Mouse (Mus musculus): ENCODE data around the gene Lmo7. TPM values are rescaled to one million over a fixed set of nuclear protein-coding genes. Genes with fewer than 3 reads are reported as not detected.

Gene Lmo7
- polyA plus RNA-seq, 1 experiment = 0.79 TPM

DNA sequence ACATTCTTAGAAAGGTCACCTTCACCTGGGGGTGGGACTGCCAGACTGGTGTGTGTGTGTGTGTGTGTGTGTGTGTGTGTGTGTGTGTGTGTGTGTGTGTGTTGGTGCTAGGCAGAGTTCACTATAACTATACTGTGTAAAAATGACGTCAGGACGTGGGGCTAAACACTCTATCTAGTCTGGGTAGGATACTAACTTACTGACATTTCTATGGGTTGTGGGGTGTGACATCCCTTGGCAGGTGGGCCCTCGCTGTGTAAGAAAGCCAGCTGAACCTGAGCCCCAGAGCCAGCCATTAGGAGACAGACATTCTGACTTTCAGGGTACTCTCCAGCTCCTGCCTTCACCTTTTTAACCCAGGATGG is 47.4 kb downstream of the Lmo7 start:
- 93% methylated on average over 3 of the region's 3 CpGs for WGBS
- TF ChIP-seq POLR2A (IDR thresholded peaks at IDR 0.05; ENCODE audit: low read depth, low read length) (no peak), CTCF (IDR thresholded peaks at IDR 0.05; ENCODE audit: extremely low read depth, insufficient read depth, insufficient read length, insufficient replicate concordance) (no peak)
- Histone ChIP-seq H3K27me3 (ENCODE audit: control insufficient read depth, insufficient read depth, low read length) (no peaks in the 10 kb centered on the region), H3K27ac (ENCODE audit: insufficient read depth, low read length) (no peak overlapping the region), H3K36me3 (ENCODE audit: control insufficient read depth, insufficient read depth, low read length) (no peaks in the 10 kb centered on the region), H3K4me1 (ENCODE audit: control insufficient read depth, insufficient read depth, insufficient read length) (no peaks in the 10 kb centered on the region), H3K4me3 (ENCODE audit: extremely low read depth, insufficient read depth, insufficient read length) (no peak overlapping the region)
- DNase-seq (ENCODE audit: low read depth in 1 of 2, low spot score in 2 of 2) = no peak

DNA sequence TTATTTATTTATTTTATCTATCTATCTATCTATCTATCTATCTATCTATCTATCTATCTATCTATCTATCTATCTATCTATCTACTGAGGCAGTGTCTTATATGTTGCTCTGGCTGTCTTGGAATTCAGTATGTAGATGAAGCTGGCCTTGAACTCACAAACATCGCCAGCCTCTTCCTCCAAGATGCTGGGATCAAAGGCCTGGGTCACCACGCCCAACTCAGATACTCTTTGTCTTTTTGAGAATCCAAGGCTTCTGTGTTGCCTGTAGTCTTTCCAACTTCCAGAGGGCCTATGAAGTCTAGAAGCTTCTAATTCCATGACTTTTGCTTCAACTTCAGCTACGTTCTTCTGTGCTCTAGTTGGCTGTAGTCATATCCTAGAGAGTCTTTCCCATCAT is 48.7 kb downstream of the Lmo7 start:
- H3K27me3 ChIP-seq (ENCODE audit: control insufficient read depth, insufficient read depth, low read length) = no peaks in the 10 kb centered on the region
- 89% methylated on average over 3 of the region's 3 CpGs for WGBS
- no peaks in the 10 kb centered on the region for H3K4me1 ChIP-seq (ENCODE audit: control insufficient read depth, insufficient read depth, insufficient read length)
- H3K4me3 ChIP-seq (ENCODE audit: extremely low read depth, insufficient read depth, insufficient read length) = no peak overlapping the region
- no peak overlapping the region for H3K27ac ChIP-seq (ENCODE audit: insufficient read depth, low read length)
- TF ChIP-seq CTCF (IDR thresholded peaks at IDR 0.05; ENCODE audit: extremely low read depth, insufficient read depth, insufficient read length, insufficient replicate concordance) = no peak
- no peak for TF ChIP-seq POLR2A (IDR thresholded peaks at IDR 0.05; ENCODE audit: low read depth, low read length)
- no peak for DNase-seq (ENCODE audit: low read depth in 1 of 2, low spot score in 2 of 2)
- no peaks in the 10 kb centered on the region for H3K36me3 ChIP-seq (ENCODE audit: control insufficient read depth, insufficient read depth, low read length)

GRCm38 (mm10) chr14:101780016-101780415 is 50.3 kb downstream of the Lmo7 start:
- Histone ChIP-seq H3K4me3 (ENCODE audit: extremely low read depth, insufficient read depth, insufficient read length) (no peak overlapping the region), H3K4me1 (ENCODE audit: control insufficient read depth, insufficient read depth, insufficient read length) (no peaks in the 10 kb centered on the region), H3K36me3 (ENCODE audit: control insufficient read depth, insufficient read depth, low read length) (no peaks in the 10 kb centered on the region), H3K27me3 (ENCODE audit: control insufficient read depth, insufficient read depth, low read length) (no peaks in the 10 kb centered on the region), H3K27ac (ENCODE audit: insufficient read depth, low read length) (no peak overlapping the region)
- TF ChIP-seq CTCF (IDR thresholded peaks at IDR 0.05; ENCODE audit: extremely low read depth, insufficient read depth, insufficient read length, insufficient replicate concordance) = no peak
- no peak for TF ChIP-seq POLR2A (IDR thresholded peaks at IDR 0.05; ENCODE audit: low read depth, low read length)
- WGBS = 94% methylated on average over 10 of the region's 10 CpGs
- DNase-seq (ENCODE audit: low read depth in 1 of 2, low spot score in 2 of 2) = no peak

DNA sequence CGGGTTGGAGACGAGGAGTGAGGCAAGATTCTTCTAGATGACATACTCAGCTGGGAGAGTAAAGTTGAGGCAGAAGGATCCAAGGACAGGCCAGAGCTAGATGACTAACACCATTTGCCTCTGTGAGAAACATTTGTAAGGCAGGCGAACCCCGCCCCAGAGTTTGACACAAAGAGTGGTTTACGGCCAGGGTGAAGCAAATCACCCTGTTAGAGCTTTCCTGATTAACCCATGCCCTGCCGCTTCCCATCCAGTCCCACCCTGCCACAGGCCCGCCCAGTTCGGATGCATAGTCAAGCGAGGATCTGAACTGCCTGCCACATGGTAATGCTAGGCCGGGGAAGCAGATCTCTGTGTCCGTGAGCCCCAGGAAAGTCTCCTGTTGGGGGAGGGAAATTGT is 51.5 kb downstream of the Lmo7 start:
- Histone ChIP-seq H3K27ac (ENCODE audit: insufficient read depth, low read length) (no peak overlapping the region), H3K4me1 (ENCODE audit: control insufficient read depth, insufficient read depth, insufficient read length) (no peaks in the 10 kb centered on the region), H3K4me3 (ENCODE audit: extremely low read depth, insufficient read depth, insufficient read length) (no peak overlapping the region), H3K36me3 (ENCODE audit: control insufficient read depth, insufficient read depth, low read length) (no peaks in the 10 kb centered on the region), H3K27me3 (ENCODE audit: control insufficient read depth, insufficient read depth, low read length) (no peaks in the 10 kb centered on the region)
- TF ChIP-seq CTCF (IDR thresholded peaks at IDR 0.05; ENCODE audit: extremely low read depth, insufficient read depth, insufficient read length, insufficient replicate concordance) (no peak), POLR2A (IDR thresholded peaks at IDR 0.05; ENCODE audit: low read depth, low read length) (no peak)
- WGBS = 86% methylated on average over 11 of the region's 11 CpGs
- DNase-seq (ENCODE audit: low read depth in 1 of 2, low spot score in 2 of 2) = no peak

GRCm38 (mm10) chr14:101781943-101782510 is 52.3 kb downstream of the Lmo7 start:
- Histone ChIP-seq H3K27ac (ENCODE audit: insufficient read depth, low read length) (no peak overlapping the region), H3K4me1 (ENCODE audit: control insufficient read depth, insufficient read depth, insufficient read length) (no peaks in the 10 kb centered on the region), H3K4me3 (ENCODE audit: extremely low read depth, insufficient read depth, insufficient read length) (no peak overlapping the region), H3K36me3 (ENCODE audit: control insufficient read depth, insufficient read depth, low read length) (no peaks in the 10 kb centered on the region), H3K27me3 (ENCODE audit: control insufficient read depth, insufficient read depth, low read length) (no peaks in the 10 kb centered on the region)
- DNase-seq (ENCODE audit: low read depth in 1 of 2, low spot score in 2 of 2) = no peak
- TF ChIP-seq POLR2A (IDR thresholded peaks at IDR 0.05; ENCODE audit: low read depth, low read length) = no peak
- TF ChIP-seq CTCF (IDR thresholded peaks at IDR 0.05; ENCODE audit: extremely low read depth, insufficient read depth, insufficient read length, insufficient replicate concordance) = 0 out of 2 replicates have a peak, but pooled peaks have one; percentile 1
- 19% methylated on average over 3 of the region's 3 CpGs for WGBS

- WGBS = 91% methylated on average over 3 of the region's 3 CpGs
- DNase-seq (ENCODE audit: low read depth in 1 of 2, low spot score in 2 of 2) = no peak
- TF ChIP-seq CTCF (IDR thresholded peaks at IDR 0.05; ENCODE audit: extremely low read depth, insufficient read depth, insufficient read length, insufficient replicate concordance) = no peak
- no peak for TF ChIP-seq POLR2A (IDR thresholded peaks at IDR 0.05; ENCODE audit: low read depth, low read length)
These were observed 54.7 kb downstream of the Lmo7 start for GRCm38 (mm10) chr14:101784315-101784945.

DNA sequence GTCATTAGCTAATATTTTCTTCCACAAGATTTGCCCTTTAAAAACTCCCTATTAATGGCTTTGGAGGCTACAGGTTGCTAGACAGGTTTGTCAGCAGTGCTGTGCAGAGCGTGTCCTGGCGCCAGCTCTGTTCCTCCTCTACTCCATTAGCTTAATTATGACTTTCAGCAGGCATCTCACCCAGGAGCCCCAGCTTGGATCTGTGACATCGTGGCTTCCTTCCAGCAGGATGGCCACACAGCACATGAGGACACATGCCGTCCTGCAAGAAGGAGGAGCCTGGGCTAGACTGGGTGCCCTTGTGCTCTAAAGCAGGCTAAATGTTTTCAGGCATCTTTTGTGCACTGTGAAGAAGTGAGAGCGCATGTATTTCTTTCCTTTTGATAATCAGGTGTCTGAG is 58.1 kb downstream of the Lmo7 start:
- H3K4me1 ChIP-seq (ENCODE audit: control insufficient read depth, insufficient read depth, insufficient read length) = no peaks in the 10 kb centered on the region
- TF ChIP-seq POLR2A (IDR thresholded peaks at IDR 0.05; ENCODE audit: low read depth, low read length) (no peak), CTCF (IDR thresholded peaks at IDR 0.05; ENCODE audit: extremely low read depth, insufficient read depth, insufficient read length, insufficient replicate concordance) (no peak)
- no peak overlapping the region; the same call in 1 of the 2 replicates for H3K4me3 ChIP-seq (ENCODE audit: extremely low read depth, insufficient read depth, insufficient read length)
- no peaks in the 10 kb centered on the region for H3K36me3 ChIP-seq (ENCODE audit: control insufficient read depth, insufficient read depth, low read length)
- 84% methylated on average over 5 of the region's 5 CpGs for WGBS
- H3K27me3 ChIP-seq (ENCODE audit: control insufficient read depth, insufficient read depth, low read length) = no peaks in the 10 kb centered on the region
- DNase-seq (ENCODE audit: low read depth in 1 of 2, low spot score in 2 of 2) = no peak
- H3K27ac ChIP-seq (ENCODE audit: insufficient read depth, low read length) = no peak overlapping the region

More at GRCm38 (mm10) chr14:101784315-101784945, 54.7 kb downstream of the Lmo7 start:
- Histone ChIP-seq H3K4me3 (ENCODE audit: extremely low read depth, insufficient read depth, insufficient read length) (no peak overlapping the region), H3K27me3 (ENCODE audit: control insufficient read depth, insufficient read depth, low read length) (no peaks in the 10 kb centered on the region), H3K4me1 (ENCODE audit: control insufficient read depth, insufficient read depth, insufficient read length) (no peaks in the 10 kb centered on the region), H3K36me3 (ENCODE audit: control insufficient read depth, insufficient read depth, low read length) (no peaks in the 10 kb centered on the region), H3K27ac (ENCODE audit: insufficient read depth, low read length) (no peak overlapping the region)

Data from spleen, adult 2 months (tissue).